Mouse (Mus musculus): ENCODE data around the gene Mep1a. TPM values are rescaled to one million over a fixed set of nuclear protein-coding genes. Genes with fewer than 3 reads are reported as not detected.

Gene Mep1a
- polyA plus RNA-seq (2014; fragmentation: Illumina TruSeq; extraction: RNeasy Lipid Tissue Mini Kit (QIAGEN cat#74804); ENCODE audit: low read depth, low replicate concordance): not detected

GRCm38 (mm10) chr17:43502592-43502991, at the start of gene Mep1a:
Mep1a (minus strand) TSS chr17:43502812.

GRCm38 (mm10) chr17:43543539-43543938, 40.9 kb upstream of the Mep1a start, which contains the start of gene Ankrd66:
Ankrd66 (minus strand) TSS chr17:43543639.

Other genes with a start within 250 kb of the Mep1a start
- gene Adgrf1, start 232.5 kb downstream of the Mep1a start, polyA plus RNA-seq (2014; fragmentation: Illumina TruSeq; extraction: RNeasy Lipid Tissue Mini Kit (QIAGEN cat#74804); ENCODE audit: low read depth, low replicate concordance): not detected
- 134 TPM for gene Adgrf5, start 142.4 kb downstream of the Mep1a start, polyA plus RNA-seq (2014; fragmentation: Illumina TruSeq; extraction: RNeasy Lipid Tissue Mini Kit (QIAGEN cat#74804); ENCODE audit: low read depth, low replicate concordance)
- not detected for gene Ankrd66, start 40.8 kb upstream of the Mep1a start, polyA plus RNA-seq (2014; fragmentation: Illumina TruSeq; extraction: RNeasy Lipid Tissue Mini Kit (QIAGEN cat#74804); ENCODE audit: low read depth, low replicate concordance)
- gene Pla2g7, start 65.3 kb upstream of the Mep1a start, polyA plus RNA-seq (2014; fragmentation: Illumina TruSeq; extraction: RNeasy Lipid Tissue Mini Kit (QIAGEN cat#74804); ENCODE audit: low read depth, low replicate concordance): 6.8 TPM
- not detected for gene Tdrd6, start 127.5 kb upstream of the Mep1a start, polyA plus RNA-seq (2014; fragmentation: Illumina TruSeq; extraction: RNeasy Lipid Tissue Mini Kit (QIAGEN cat#74804); ENCODE audit: low read depth, low replicate concordance)
- 6.2 TPM for gene Slc25a27, start 164.4 kb upstream of the Mep1a start, polyA plus RNA-seq (2014; fragmentation: Illumina TruSeq; extraction: RNeasy Lipid Tissue Mini Kit (QIAGEN cat#74804); ENCODE audit: low read depth, low replicate concordance)
- gene Cyp39a1, start 164.6 kb upstream of the Mep1a start, polyA plus RNA-seq (2014; fragmentation: Illumina TruSeq; extraction: RNeasy Lipid Tissue Mini Kit (QIAGEN cat#74804); ENCODE audit: low read depth, low replicate concordance): 8.5 TPM

Measured in heart, adult 10 weeks (tissue).